Mouse (Mus musculus): ENCODE data around the gene Nebl.
A peak's percentile ranks its signal among the peaks of the same experiment; 100 is the strongest.

The Nebl gene

GRCm38 (mm10) chr2:17705964-17706363, 25.3 kb downstream of the Nebl start:
- DNase-seq (ENCODE audit: low read depth): no peak

GRCm38 (mm10) chr2:17705426-17705825, 25.8 kb downstream of the Nebl start:
- no peak for DNase-seq (ENCODE audit: low read depth)

GRCm38 (mm10) chr2:17703170-17703512, 28.1 kb downstream of the Nebl start:
- no peak for DNase-seq (ENCODE audit: low read depth)

GRCm38 (mm10) chr2:17702481-17703169, 28.6 kb downstream of the Nebl start:
- peak; percentile 75 for DNase-seq (ENCODE audit: low read depth)

GRCm38 (mm10) chr2:17698161-17699087, 32.8 kb downstream of the Nebl start:
- DNase-seq (ENCODE audit: low read depth): no peak

GRCm38 (mm10) chr2:17692926-17693325, 38.3 kb downstream of the Nebl start:
- no peak for DNase-seq (ENCODE audit: low read depth)

- DNase-seq (ENCODE audit: low read depth): no peak
Observed at GRCm38 (mm10) chr2:17690264-17690663, 41.0 kb downstream of the Nebl start.

GRCm38 (mm10) chr2:17687141-17687540, 44.1 kb downstream of the Nebl start:
- no peak for DNase-seq (ENCODE audit: low read depth)

- DNase-seq (ENCODE audit: low read depth): no peak
Observed at GRCm38 (mm10) chr2:17683326-17684040, 47.8 kb downstream of the Nebl start.

- peak; percentile 40 for DNase-seq (ENCODE audit: low read depth)
Observed at GRCm38 (mm10) chr2:17672156-17672555, 59.1 kb downstream of the Nebl start.

GRCm38 (mm10) chr2:17671566-17671965, 59.7 kb downstream of the Nebl start:
- DNase-seq (ENCODE audit: low read depth): peak; percentile 83

GRCm38 (mm10) chr2:17669953-17670352, 61.3 kb downstream of the Nebl start:
- no peak for DNase-seq (ENCODE audit: low read depth)

GRCm38 (mm10) chr2:17669000-17669399, 62.3 kb downstream of the Nebl start:
- DNase-seq (ENCODE audit: low read depth): no peak

GRCm38 (mm10) chr2:17658176-17658575, 73.1 kb downstream of the Nebl start:
- DNase-seq (ENCODE audit: low read depth): no peak

- DNase-seq (ENCODE audit: low read depth): no peak
Observed at GRCm38 (mm10) chr2:17650147-17650834, 81.0 kb downstream of the Nebl start.

GRCm38 (mm10) chr2:17649728-17650127, 81.5 kb downstream of the Nebl start:
- DNase-seq (ENCODE audit: low read depth): no peak

GRCm38 (mm10) chr2:17644282-17645262, 86.7 kb downstream of the Nebl start:
- DNase-seq (ENCODE audit: low read depth): peak; percentile 83

- no peak for DNase-seq (ENCODE audit: low read depth)
Observed at GRCm38 (mm10) chr2:17643869-17644268, 87.4 kb downstream of the Nebl start.

- DNase-seq (ENCODE audit: low read depth): no peak
Observed at GRCm38 (mm10) chr2:17642770-17643169, 88.5 kb downstream of the Nebl start.

- DNase-seq (ENCODE audit: low read depth): no peak
Observed at GRCm38 (mm10) chr2:17640861-17641260, 90.4 kb downstream of the Nebl start.

GRCm38 (mm10) chr2:17638631-17639030, 92.6 kb downstream of the Nebl start:
- no peak for DNase-seq (ENCODE audit: low read depth)
